Mouse (Mus musculus): Measurements from ENCODE around the gene Ddn.

DNA sequence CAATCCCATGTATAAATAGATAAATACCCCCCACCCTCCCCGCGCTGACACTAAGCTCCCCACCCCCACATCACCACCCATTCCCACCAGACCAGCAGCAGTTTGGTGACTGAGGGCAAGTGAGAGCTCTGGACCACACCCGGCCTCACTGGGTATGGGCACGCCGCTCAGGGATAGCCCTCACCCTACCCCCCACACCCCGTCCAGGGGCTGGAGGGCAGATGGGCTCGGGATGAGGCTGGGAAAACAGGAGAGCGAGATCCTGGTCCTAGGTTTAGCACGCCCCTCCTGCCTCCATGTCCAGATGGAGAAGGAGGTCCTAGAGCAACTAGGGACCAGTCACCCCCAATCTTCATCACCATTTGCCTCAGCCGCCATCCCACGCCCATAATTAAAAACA is 24.0 kb upstream of the Ddn start:
- TF ChIP-seq ZC3H11A (IDR thresholded peaks at IDR 0.05; ENCODE audit: borderline replicate concordance, low read depth, low read length) = no peak
- TF ChIP-seq CHD2 (IDR thresholded peaks at IDR 0.05; ENCODE audit: low read depth, low read length) = no peak
- no peak for TF ChIP-seq ZNF384 (IDR thresholded peaks at IDR 0.05; ENCODE audit: low read depth, low read length)
- TF ChIP-seq MAFK (IDR thresholded peaks at IDR 0.05; ENCODE audit: insufficient read depth, low read depth, low read length) = no peak

All from ES-E14 (cell line).